Mouse (Mus musculus): ENCODE data around the gene Oser1. TPM values are rescaled to one million over a fixed set of nuclear protein-coding genes. Genes with fewer than 3 reads are reported as not detected.

The Oser1 gene
- polyA plus RNA-seq, 1 experiment: 1.1 TPM

DNA sequence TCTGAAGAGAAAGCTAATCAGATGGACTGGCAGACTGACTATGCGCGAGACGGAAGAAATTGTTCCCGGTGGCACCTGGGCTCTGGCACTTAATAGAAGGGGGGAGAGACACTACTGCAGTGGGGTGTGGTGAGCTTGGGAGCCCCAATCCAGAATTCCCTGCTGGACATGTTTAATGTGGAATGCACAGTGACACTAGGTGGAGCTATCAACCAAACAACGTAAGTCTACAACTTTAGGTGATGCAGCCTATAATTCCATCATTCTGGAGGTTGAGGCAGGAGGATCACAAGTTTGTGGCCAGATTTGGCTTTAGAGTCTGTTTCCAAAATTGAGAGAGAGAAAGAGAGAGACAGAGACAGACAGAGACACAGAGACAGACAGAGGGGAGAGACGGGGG, 28.2 kb upstream of the Oser1 start:
- H3K9me3 ChIP-seq (ENCODE audit: control insufficient read depth, low read length): no peaks in the 10 kb centered on the region
- no peaks in the 10 kb centered on the region for H3K27me3 ChIP-seq (ENCODE audit: control insufficient read depth)
- H3K36me3 ChIP-seq (ENCODE audit: control insufficient read depth): no peaks in the 10 kb centered on the region
- TF ChIP-seq GATA1 (IDR thresholded peaks at IDR 0.05; ENCODE audit: low read length): no peak
- TF ChIP-seq TAL1 (IDR thresholded peaks at IDR 0.05; ENCODE audit: low read length): no peak
- H3K4me3 ChIP-seq (replicated peaks): no peak overlapping the region
- no peaks in the 10 kb centered on the region for H3K4me1 ChIP-seq (ENCODE audit: control insufficient read depth)

DNA sequence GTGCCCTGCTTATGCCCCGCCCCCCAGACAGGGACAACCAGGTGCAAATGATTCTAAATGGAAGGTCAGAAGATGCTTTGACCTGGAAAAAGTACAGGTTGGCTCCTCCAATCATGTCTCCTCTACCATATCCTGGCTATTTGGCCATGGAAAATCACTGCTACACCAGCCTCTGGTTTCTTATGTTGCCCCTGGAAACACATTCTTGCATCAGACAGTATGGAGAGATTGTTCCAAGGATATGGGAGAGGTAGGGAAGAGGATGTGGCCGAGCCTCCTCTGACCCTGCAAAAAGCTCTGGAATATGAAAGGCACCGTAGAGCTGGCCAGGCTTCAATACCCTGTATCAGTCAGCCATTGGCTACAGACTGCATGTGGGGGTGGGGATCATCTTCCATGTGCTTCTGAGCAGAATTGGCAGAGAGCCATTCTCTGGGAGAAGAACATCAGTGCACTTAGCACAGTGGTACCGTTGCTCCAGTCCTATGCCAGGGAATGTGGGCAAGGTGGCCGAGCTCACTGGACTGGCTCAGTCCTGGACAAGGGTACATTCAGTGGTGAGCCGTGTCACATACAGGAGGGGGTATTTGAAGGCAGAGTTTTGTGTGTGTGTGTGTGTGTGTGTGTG, 26.3 kb upstream of the Oser1 start:
- Histone ChIP-seq H3K9me3 (ENCODE audit: control insufficient read depth, low read length) (no peaks in the 10 kb centered on the region), H3K36me3 (ENCODE audit: control insufficient read depth) (no peaks in the 10 kb centered on the region), H3K4me1 (ENCODE audit: control insufficient read depth) (no peaks in the 10 kb centered on the region), H3K27me3 (ENCODE audit: control insufficient read depth) (no peaks in the 10 kb centered on the region), H3K4me3 (replicated peaks) (no peak overlapping the region)
- TF ChIP-seq TAL1 (IDR thresholded peaks at IDR 0.05; ENCODE audit: low read length): no peak
- no peak for TF ChIP-seq GATA1 (IDR thresholded peaks at IDR 0.05; ENCODE audit: low read length)

DNA sequence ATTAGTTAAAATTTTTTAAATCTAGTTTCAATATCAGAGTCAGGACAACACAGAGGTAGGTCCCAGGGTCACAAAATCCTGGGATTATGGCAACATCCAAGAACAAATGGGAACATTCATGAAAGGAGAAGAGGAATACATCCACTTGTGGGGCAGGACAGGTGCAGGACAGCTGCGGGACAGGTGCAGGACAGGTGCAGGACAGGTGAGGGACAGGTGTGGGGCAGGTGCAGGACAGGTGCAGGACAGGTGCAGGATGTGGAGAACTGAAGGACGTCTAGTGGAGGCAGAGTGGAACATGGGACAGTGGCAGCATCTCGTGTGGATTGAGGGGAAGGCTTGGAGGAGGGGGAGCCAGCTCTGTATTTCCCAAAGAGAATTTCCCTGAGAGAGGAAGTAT, 24.8 kb upstream of the Oser1 start:
- Histone ChIP-seq H3K9me3 (ENCODE audit: control insufficient read depth, low read length) (no peaks in the 10 kb centered on the region), H3K36me3 (ENCODE audit: control insufficient read depth) (no peaks in the 10 kb centered on the region), H3K4me3 (replicated peaks) (no peak overlapping the region), H3K4me1 (ENCODE audit: control insufficient read depth) (no peaks in the 10 kb centered on the region), H3K27me3 (ENCODE audit: control insufficient read depth) (no peaks in the 10 kb centered on the region)
- TF ChIP-seq TAL1 (IDR thresholded peaks at IDR 0.05; ENCODE audit: low read length) (no peak), GATA1 (IDR thresholded peaks at IDR 0.05; ENCODE audit: low read length) (no peak)

DNA sequence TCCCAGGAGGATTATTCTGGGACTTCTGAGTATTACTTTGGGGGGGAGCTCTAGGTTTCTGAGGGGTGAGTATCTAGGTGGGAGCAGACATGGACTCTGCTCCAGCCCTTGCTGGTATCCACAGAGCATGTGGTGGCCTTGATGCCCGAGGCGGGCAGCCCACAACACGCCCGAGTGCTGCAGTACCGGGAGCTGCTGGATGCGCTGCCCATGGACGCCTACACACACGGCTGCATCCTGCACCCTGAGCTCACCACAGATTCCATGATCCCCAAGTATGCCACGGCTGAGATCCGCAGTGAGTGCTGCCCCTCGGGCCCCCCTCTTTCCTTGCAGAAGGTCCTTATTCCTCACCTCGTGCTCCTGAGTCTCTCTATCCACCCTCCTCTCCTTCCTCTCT, 22.9 kb upstream of the Oser1 start:
- Histone ChIP-seq H3K27me3 (ENCODE audit: control insufficient read depth) (no peaks in the 10 kb centered on the region), H3K4me3 (replicated peaks) (no peak overlapping the region), H3K36me3 (ENCODE audit: control insufficient read depth) (no peaks in the 10 kb centered on the region), H3K4me1 (ENCODE audit: control insufficient read depth) (no peaks in the 10 kb centered on the region), H3K9me3 (ENCODE audit: control insufficient read depth, low read length) (no peaks in the 10 kb centered on the region)
- TF ChIP-seq GATA1 (IDR thresholded peaks at IDR 0.05; ENCODE audit: low read length): no peak
- TF ChIP-seq TAL1 (IDR thresholded peaks at IDR 0.05; ENCODE audit: low read length): no peak

DNA sequence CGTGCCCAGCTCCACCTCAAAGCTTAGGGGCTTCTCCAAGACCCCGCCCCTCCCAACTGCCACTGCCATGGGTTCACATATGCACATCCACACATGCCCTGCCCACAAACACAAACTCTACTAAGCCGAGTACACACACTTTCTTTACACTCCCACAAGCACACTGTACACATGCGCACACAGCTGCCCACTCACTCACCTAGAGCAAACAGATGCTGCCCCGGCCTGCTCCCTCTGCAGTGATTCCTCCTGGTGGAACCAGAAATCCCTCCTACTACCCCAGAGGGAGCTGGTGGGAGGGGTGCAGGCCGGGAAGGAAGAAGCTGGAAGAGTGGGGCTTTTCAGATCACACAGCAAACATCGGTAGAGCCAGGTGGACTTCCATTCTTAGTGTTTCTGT, 19.5 kb upstream of the Oser1 start:
- Histone ChIP-seq H3K27me3 (ENCODE audit: control insufficient read depth) (peaks cover 9% of the 10 kb centered on the region), H3K36me3 (ENCODE audit: control insufficient read depth) (no peaks in the 10 kb centered on the region)
- TF ChIP-seq GATA1 (IDR thresholded peaks at IDR 0.05; ENCODE audit: low read length) (no peak), TAL1 (IDR thresholded peaks at IDR 0.05; ENCODE audit: low read length) (no peak)

DNA sequence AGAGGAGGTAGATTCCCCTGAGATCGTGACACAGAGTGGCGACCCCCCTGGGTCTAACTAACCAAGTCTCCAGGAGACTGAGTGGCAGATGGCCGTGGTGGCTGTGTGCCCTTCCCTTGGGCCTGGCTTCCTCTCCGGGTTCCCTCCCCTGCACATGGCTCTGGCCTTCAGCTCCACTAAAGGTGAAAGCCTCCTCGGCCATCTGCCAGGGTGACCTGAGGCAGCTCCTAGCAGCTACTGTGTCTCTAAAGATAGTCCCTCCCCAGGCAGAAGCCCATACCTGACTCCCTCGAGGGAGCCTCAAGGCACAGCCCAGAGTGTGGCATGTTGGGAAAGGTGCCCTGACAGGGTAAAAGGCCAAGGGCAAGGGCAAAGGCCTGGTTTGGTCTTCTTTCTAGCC, 19.0 kb upstream of the Oser1 start:
- H3K27me3 ChIP-seq (ENCODE audit: control insufficient read depth): peaks cover 13% of the 10 kb centered on the region
- no peaks in the 10 kb centered on the region for H3K36me3 ChIP-seq (ENCODE audit: control insufficient read depth)
- no peak overlapping the region for H3K4me3 ChIP-seq (replicated peaks)
- no peaks in the 10 kb centered on the region for H3K9me3 ChIP-seq (ENCODE audit: control insufficient read depth, low read length)
- no peaks in the 10 kb centered on the region for H3K4me1 ChIP-seq (ENCODE audit: control insufficient read depth)
- TF ChIP-seq TAL1 (IDR thresholded peaks at IDR 0.05; ENCODE audit: low read length): no peak
- no peak for TF ChIP-seq GATA1 (IDR thresholded peaks at IDR 0.05; ENCODE audit: low read length)

More for the DNA sequence above, 19.5 kb upstream of the Oser1 start:
- Histone ChIP-seq H3K4me1 (ENCODE audit: control insufficient read depth) (no peaks in the 10 kb centered on the region), H3K9me3 (ENCODE audit: control insufficient read depth, low read length) (no peaks in the 10 kb centered on the region), H3K4me3 (replicated peaks) (no peak overlapping the region)

DNA sequence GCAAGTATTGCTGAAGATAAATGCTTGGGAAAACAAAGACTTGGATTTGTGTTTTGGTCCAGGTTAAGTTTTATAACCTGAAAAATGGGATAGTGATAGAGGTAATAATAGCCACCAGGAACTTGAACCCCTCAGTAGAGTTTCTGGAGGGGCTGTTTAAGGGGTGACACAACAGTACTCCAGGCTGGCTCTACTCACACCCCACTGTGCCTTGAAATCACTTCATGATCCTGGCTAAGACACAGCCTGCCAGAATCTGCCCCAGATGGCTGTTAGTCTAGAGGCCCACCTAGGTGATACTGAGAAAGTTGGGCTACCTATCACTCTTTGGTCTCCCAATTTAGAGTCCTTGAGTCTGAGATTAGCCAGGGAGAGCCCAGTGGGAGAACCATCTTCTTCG, 15.0 kb upstream of the Oser1 start:
- Histone ChIP-seq H3K4me3 (replicated peaks) (no peak overlapping the region), H3K4me1 (ENCODE audit: control insufficient read depth) (no peaks in the 10 kb centered on the region), H3K9me3 (ENCODE audit: control insufficient read depth, low read length) (no peaks in the 10 kb centered on the region), H3K27me3 (ENCODE audit: control insufficient read depth) (peaks cover 27% of the 10 kb centered on the region), H3K36me3 (ENCODE audit: control insufficient read depth) (no peaks in the 10 kb centered on the region)
- TF ChIP-seq TAL1 (IDR thresholded peaks at IDR 0.05; ENCODE audit: low read length) (no peak), GATA1 (IDR thresholded peaks at IDR 0.05; ENCODE audit: low read length) (no peak)

DNA sequence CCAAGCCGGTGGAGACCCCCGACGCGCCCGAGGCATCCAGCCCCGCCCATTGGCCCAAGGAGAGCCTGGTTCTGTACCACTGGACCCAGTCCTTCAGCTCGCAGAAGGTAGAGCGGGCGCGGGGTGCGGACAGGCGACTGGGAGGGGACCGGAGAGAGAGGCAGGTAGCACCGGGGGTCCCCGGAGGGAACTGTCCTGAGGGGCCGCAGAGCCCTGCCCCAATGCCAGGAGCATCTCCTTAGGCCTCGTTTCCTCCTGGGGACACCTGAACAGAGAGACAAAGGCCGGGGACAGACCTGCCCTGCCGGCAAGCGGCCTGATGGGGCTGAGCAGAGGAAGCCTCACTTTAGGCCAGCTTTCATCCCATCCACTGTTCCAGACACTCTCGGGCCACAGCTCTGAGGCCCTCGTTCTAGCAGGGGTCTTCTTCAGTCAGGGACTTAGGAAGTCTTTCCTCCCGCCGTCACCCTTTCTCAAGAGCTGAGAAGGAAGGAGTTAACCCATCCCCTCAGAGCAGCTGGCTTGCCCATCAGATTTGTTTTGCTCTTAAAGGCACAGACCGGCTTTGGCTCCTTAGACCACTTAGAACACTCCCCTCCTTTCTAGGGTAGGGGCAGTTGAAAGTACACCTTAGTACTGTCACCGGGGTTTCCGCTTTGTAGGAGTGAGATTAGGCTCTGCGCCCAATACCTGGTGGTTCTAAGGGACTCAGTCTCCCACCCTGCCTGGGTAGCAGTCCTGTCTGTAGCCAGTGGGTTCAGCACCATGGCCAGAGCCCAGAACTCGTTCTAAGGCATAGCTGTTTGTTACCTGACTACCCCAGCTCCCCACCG, 14.3 kb upstream of the Oser1 start:
- no peak for TF ChIP-seq GATA1 (IDR thresholded peaks at IDR 0.05; ENCODE audit: low read length)
- TF ChIP-seq TAL1 (IDR thresholded peaks at IDR 0.05; ENCODE audit: low read length): no peak
- Histone ChIP-seq H3K9me3 (ENCODE audit: control insufficient read depth, low read length) (no peaks in the 10 kb centered on the region), H3K4me3 (replicated peaks) (no peak overlapping the region), H3K27me3 (ENCODE audit: control insufficient read depth) (peaks cover 27% of the 10 kb centered on the region), H3K36me3 (ENCODE audit: control insufficient read depth) (no peaks in the 10 kb centered on the region), H3K4me1 (ENCODE audit: control insufficient read depth) (no peaks in the 10 kb centered on the region)

DNA sequence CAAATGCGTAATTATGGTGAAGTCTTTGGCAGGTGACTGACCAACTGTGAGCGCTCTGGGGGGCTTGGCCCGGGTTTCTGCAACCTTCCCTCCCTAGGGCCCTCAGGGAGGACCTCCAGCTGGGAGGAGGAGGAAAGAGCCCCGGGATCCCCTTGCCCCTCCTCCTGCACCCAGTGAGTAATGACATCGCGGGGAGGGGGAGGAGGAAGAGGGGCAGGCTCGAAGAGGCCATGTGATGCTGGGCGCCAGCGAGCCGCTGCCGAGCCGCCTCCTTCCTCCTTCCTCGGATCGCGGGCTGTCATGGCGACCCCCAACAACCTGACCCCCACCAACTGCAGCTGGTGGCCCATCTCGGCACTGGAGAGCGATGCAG, 13.7 kb upstream of the Oser1 start, which contains the start of gene Gdap1l1:
Gene Gdap1l1, plus strand, starts transcription at position 231 of the 373 bp plus-strand sequence.
- TF ChIP-seq GATA1 (IDR thresholded peaks at IDR 0.05; ENCODE audit: low read length) (no peak), TAL1 (IDR thresholded peaks at IDR 0.05; ENCODE audit: low read length) (no peak)
- H3K4me1 ChIP-seq (ENCODE audit: control insufficient read depth): no peaks in the 10 kb centered on the region
- no peak within 1 kb of the TSS for H3K4me3 ChIP-seq (replicated peaks)
- H3K27me3 ChIP-seq (ENCODE audit: control insufficient read depth): peaks cover 27% of the 10 kb centered on the region
- no peaks in the 10 kb centered on the region for H3K36me3 ChIP-seq (ENCODE audit: control insufficient read depth)
- H3K9me3 ChIP-seq (ENCODE audit: control insufficient read depth, low read length): no peaks in the 10 kb centered on the region
